Mouse (Mus musculus) C2C12 (cell line): ENCODE results near the gene Zc3h6. TPM values are rescaled to one million over a fixed set of nuclear protein-coding genes. Genes with fewer than 3 reads are reported as not detected.

Source experiments
- H3K27me3 ChIP-seq: one replicate; pipeline ENCODE4 v1.6.1; 2011; ENCODE audit not compliant: control insufficient read depth, insufficient read depth, insufficient read length
- H3K36me3 ChIP-seq: one replicate; pipeline ENCODE4 v1.6.1; 2011; ENCODE audit not compliant: control insufficient read depth, insufficient read depth
- H3K4me3 ChIP-seq: one replicate; pipeline ENCODE4 v1.5.1; 2011; ENCODE audit warnings: mild to moderate bottlenecking, control low read depth; ENCODE audit not compliant: poor library complexity, insufficient read depth, severe bottlenecking
- H3K79me2 ChIP-seq: one replicate; pipeline ENCODE4 v1.6.1; 2011; ENCODE audit not compliant: control insufficient read depth, insufficient read depth
- H3K79me3 ChIP-seq: one replicate; pipeline ENCODE4 v1.6.1; 2011; ENCODE audit warnings: low read depth, control low read depth
- H3ac ChIP-seq: one replicate; pipeline ENCODE3; 2011; ENCODE audit warnings: low read depth; ENCODE audit not compliant: control insufficient read depth, insufficient read length
- CEBPB ChIP-seq: IDR thresholded peaks from one replicate; pipeline ENCODE4 v1.6.1; 2011; ENCODE audit warnings: low read depth, mild to moderate bottlenecking, control low read depth, moderate library complexity
- CTCF ChIP-seq: IDR thresholded peaks from one replicate; pipeline ENCODE4 v1.5.1; 2011; ENCODE audit not compliant: control insufficient read depth, insufficient read depth, insufficient read length
- FOSL1 ChIP-seq: IDR thresholded peaks from one replicate; pipeline ENCODE4 v1.8.0; 2011; ENCODE audit warnings: mild to moderate bottlenecking, low read length; ENCODE audit not compliant: poor library complexity, insufficient read depth, severe bottlenecking
- MAX ChIP-seq: IDR thresholded peaks from one replicate; pipeline ENCODE4 v1.6.1; 2011; ENCODE audit warnings: mild to moderate bottlenecking, control low read depth
- MYOD1 ChIP-seq: IDR thresholded peaks from one replicate; pipeline ENCODE4 v1.6.1; 2011; ENCODE audit warnings: low read depth; ENCODE audit not compliant: control insufficient read depth, insufficient read length
- MYOG ChIP-seq: IDR thresholded peaks from one replicate; pipeline ENCODE4 v1.6.1; 2011; ENCODE audit not compliant: control insufficient read depth, insufficient read length; ENCODE audit errors: extremely low read depth
- USF1 ChIP-seq: IDR thresholded peaks from one replicate; pipeline ENCODE4 v1.6.1; 2011; ENCODE audit warnings: low read depth, mild to moderate bottlenecking, control low read depth, moderate library complexity
- polyA plus RNA-seq: library from polyadenylated mRNA; unstranded; fragments of >200 nt; fragmentation: generic; extraction: Trizol; gene quantifications from one replicate; pipeline ENCODE4 v1.2.1, GENCODE M21; 2012; ENCODE audit warnings: missing spikeins

The Zc3h6 gene
- polyA plus RNA-seq, 1 experiment, result 0.21 TPM

GRCm38 (mm10) chr2:128967661-128968441 is 649 bp downstream of the Zc3h6 start, which contains the start of gene Gm10762:
TSS of gene Gm10762 (minus strand) at chr2:128967725.
- H3K79me3 ChIP-seq, result no peaks in the 10 kb centered on the region
- H3K79me2 ChIP-seq, result no peaks in the 10 kb centered on the region
- no peak for TF ChIP-seq MAX
- TF ChIP-seq CTCF, result no peak
- no peak for TF ChIP-seq USF1
- peak within 1 kb of the TSS; percentile 84 for H3ac ChIP-seq
- H3K27me3 ChIP-seq, result no peaks in the 10 kb centered on the region
- no peaks in the 10 kb centered on the region for H3K36me3 ChIP-seq
- H3K4me3 ChIP-seq, result peak within 1 kb of the TSS; percentile 97

GRCm38 (mm10) chr2:128968475-128969083 is 1.4 kb downstream of the Zc3h6 start:
- TF ChIP-seq CTCF, result no peak
- TF ChIP-seq CEBPB, result no peak
- no peak for TF ChIP-seq MAX
- no peak for TF ChIP-seq FOSL1
- no peak for TF ChIP-seq MYOG
- no peak for TF ChIP-seq MYOD1
- TF ChIP-seq USF1, result no peak
- H3K79me3 ChIP-seq, result no peaks in the 10 kb centered on the region
- H3K4me3 ChIP-seq, result peak overlapping the region; percentile 97
- no peaks in the 10 kb centered on the region for H3K36me3 ChIP-seq
- no peaks in the 10 kb centered on the region for H3K79me2 ChIP-seq
- peak overlapping the region; percentile 84 for H3ac ChIP-seq
- H3K27me3 ChIP-seq, result no peaks in the 10 kb centered on the region

GRCm38 (mm10) chr2:128972301-128972700 is 5.1 kb downstream of the Zc3h6 start:
- no peaks in the 10 kb centered on the region for H3K79me2 ChIP-seq

GRCm38 (mm10) chr2:128975572-128975971 is 8.4 kb downstream of the Zc3h6 start:
- no peak overlapping the region for H3ac ChIP-seq
- H3K79me2 ChIP-seq, result no peaks in the 10 kb centered on the region
- TF ChIP-seq CEBPB (no peak), MYOG (no peak), MYOD1 (no peak), CTCF (no peak), FOSL1 (no peak), USF1 (no peak), MAX (no peak)
- H3K36me3 ChIP-seq, result no peaks in the 10 kb centered on the region
- no peaks in the 10 kb centered on the region for H3K79me3 ChIP-seq
- H3K4me3 ChIP-seq, result no peak overlapping the region
- H3K27me3 ChIP-seq, result no peaks in the 10 kb centered on the region

More at GRCm38 (mm10) chr2:128972301-128972700, 5.1 kb downstream of the Zc3h6 start:
- no peaks in the 10 kb centered on the region for H3K79me3 ChIP-seq
- TF ChIP-seq MYOD1, result no peak
- TF ChIP-seq MYOG, result no peak
- no peak for TF ChIP-seq MAX
- no peak for TF ChIP-seq CTCF
- TF ChIP-seq USF1, result no peak
- no peak for TF ChIP-seq CEBPB
- H3K27me3 ChIP-seq, result no peaks in the 10 kb centered on the region
- H3K4me3 ChIP-seq, result no peak overlapping the region
- no peaks in the 10 kb centered on the region for H3K36me3 ChIP-seq
- no peak overlapping the region for H3ac ChIP-seq

- no peaks in the 10 kb centered on the region for H3K79me2 ChIP-seq
- H3K79me3 ChIP-seq, result no peaks in the 10 kb centered on the region
- no peaks in the 10 kb centered on the region for H3K27me3 ChIP-seq
- no peak overlapping the region for H3ac ChIP-seq
- TF ChIP-seq USF1, result no peak
- TF ChIP-seq MYOG, result no peak
- no peak for TF ChIP-seq MYOD1
- TF ChIP-seq CEBPB, result no peak
- TF ChIP-seq CTCF, result no peak
- TF ChIP-seq MAX, result no peak
- TF ChIP-seq FOSL1, result no peak
- no peak overlapping the region for H3K4me3 ChIP-seq
- H3K36me3 ChIP-seq, result no peaks in the 10 kb centered on the region
These were observed 17.5 kb downstream of the Zc3h6 start for GRCm38 (mm10) chr2:128984746-128985145.
